In the genomic region with DNA sequence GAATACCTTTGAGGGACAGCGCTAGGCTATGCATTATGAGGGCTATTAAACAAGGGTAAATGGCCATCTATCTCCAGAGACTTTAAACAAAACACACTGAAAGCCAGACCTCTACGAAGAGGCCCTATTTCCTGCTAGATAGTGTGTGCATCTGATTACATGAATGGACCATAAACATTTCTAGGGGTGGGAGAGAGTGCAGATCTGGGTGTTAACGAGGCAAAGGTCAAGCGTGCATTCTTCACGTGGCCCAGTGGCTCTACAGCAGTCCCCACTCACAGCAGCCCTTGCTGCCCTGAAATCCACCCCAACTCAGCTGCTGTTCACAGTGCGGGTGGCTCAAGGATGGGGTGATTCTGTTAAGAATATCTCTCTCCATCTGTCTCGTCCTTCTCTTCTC, we compare ENCODE assay signal across 22 mouse cellular contexts.
DNase-seq lines count a peak whose midpoint lies in the region; ATAC-seq and TF ChIP-seq lines count a peak whose summit lies in the region.
"Had no signal": no experiment of that assay in that cellular context is flagged by ENCODE, and none has a peak within 500 bp of the region (broad histone marks: within the 10 kb centered on the region; RNA-seq: fewer than 3 reads in every experiment).

No protein-coding gene starts in this region.

- TF ChIP-seq POLR2A in heart, adult 2 months (IDR thresholded peaks at IDR 0.05; ENCODE audit: insufficient read depth, low read depth, low read length), result no peak

- no peaks in the 10 kb centered on the region for H3K9me3 ChIP-seq in heart, embryonic 10.5 days
- no peaks in the 10 kb centered on the region for H3K9me3 ChIP-seq in limb, embryonic 11.5 days (ENCODE audit: control insufficient read depth, low read length)
- no peaks in the 10 kb centered on the region for H3K9me3 ChIP-seq in limb, embryonic 10.5 days (replicated peaks)
- H3K9me3 ChIP-seq: embryonic facial prominence, embryonic 13.5 days; embryonic facial prominence, embryonic 15.5 days; forebrain, embryonic 10.5 days; forebrain, embryonic 12.5 days had no signal

- H3K4me2 ChIP-seq in limb, embryonic 11.5 days (ENCODE audit: low read depth, severe bottlenecking), result no peak overlapping the region
- H3K4me2 ChIP-seq: embryonic facial prominence, embryonic 13.5 days; embryonic facial prominence, embryonic 15.5 days; forebrain, embryonic 12.5 days had no signal

- H3K27ac ChIP-seq in heart, embryonic 10.5 days, result 0 out of 2 replicates have a peak overlapping the region, but pooled peaks have one; percentile 52
- no peak overlapping the region for H3K27ac ChIP-seq in heart, adult 2 months
- H3K27ac ChIP-seq in limb, embryonic 11.5 days (replicated peaks; ENCODE audit: low read depth, low read length), result no peak overlapping the region
- H3K27ac ChIP-seq in limb, embryonic 10.5 days, result no peak overlapping the region
- no peak overlapping the region for H3K27ac ChIP-seq in gastrocnemius, adult 2 months
- H3K27ac ChIP-seq: embryonic facial prominence, embryonic 13.5 days; embryonic facial prominence, embryonic 15.5 days; forebrain, embryonic 10.5 days; forebrain, embryonic 12.5 days had no signal

- no peaks in the 10 kb centered on the region for H3K79me2 ChIP-seq in heart, adult 2 months (replicated peaks; ENCODE audit: control insufficient read depth, insufficient read depth, low read length)

- peak; percentile 27 for DNase-seq in heart, embryonic 10.5 days (ENCODE audit: low spot score)
- no peak for DNase-seq in heart, adult 2 months
- peak; percentile 28 for DNase-seq in limb, embryonic 11.5 days (ENCODE audit: low spot score)
- no peak for DNase-seq in limb, embryonic 10.5 days (ENCODE audit: low spot score)
- no peak for DNase-seq in gastrocnemius, adult 2 months
- DNase-seq: adrenal gland, adult 2 months; adrenal gland, postnatal 10 days; adrenal gland, postnatal 25 days; cerebellum, adult 11 months; cerebellum, adult 18-20 months; cerebellum, adult 8-10 months; cerebellum, adult 9-11 months; cerebellum, postnatal 14 days; cerebellum, postnatal 36 days; embryo, embryonic 11 days had no signal

- no peak for TF ChIP-seq CTCF in heart, adult 2 months (IDR thresholded peaks at IDR 0.05)
- no peak for TF ChIP-seq CTCF in gastrocnemius, adult 2 months (IDR thresholded peaks at IDR 0.05)

- WGBS in heart, embryonic 10.5 days, result 52% methylated on average over 7 of the region's 7 CpGs
- 66% methylated on average over 7 of the region's 7 CpGs for WGBS in heart, adult 2 months
- 17% methylated on average over 7 of the region's 7 CpGs for WGBS in limb, embryonic 11.5 days
- WGBS in limb, embryonic 10.5 days, result 27% methylated on average over 7 of the region's 7 CpGs

- no peak overlapping the region for H3K9ac ChIP-seq in heart, adult 2 months (ENCODE audit: low read depth, low read length)
- no peak overlapping the region for H3K9ac ChIP-seq in limb, embryonic 11.5 days (ENCODE audit: low read length)
- H3K9ac ChIP-seq: embryonic facial prominence, embryonic 13.5 days; embryonic facial prominence, embryonic 15.5 days; forebrain, embryonic 12.5 days had no signal

- peaks cover 14% of the 10 kb centered on the region for H3K4me1 ChIP-seq in heart, embryonic 10.5 days
- H3K4me1 ChIP-seq in heart, adult 2 months (ENCODE audit: control insufficient read depth, insufficient read depth, low read length), result peaks cover 2% of the 10 kb centered on the region; the same call in 1 of the 2 replicates
- H3K4me1 ChIP-seq in limb, embryonic 11.5 days (ENCODE audit: control insufficient read depth, insufficient read depth, low read length), result peaks cover 3% of the 10 kb centered on the region
- H3K4me1 ChIP-seq in limb, embryonic 10.5 days, result peaks cover 37% of the 10 kb centered on the region
- H3K4me1 ChIP-seq: forebrain, embryonic 12.5 days had no signal

- no peak for ATAC-seq in limb, embryonic 11.5 days (ENCODE audit: insufficient number of reproducible peaks, low FRiP score, low TSS enrichment, low read depth)
- ATAC-seq: forebrain, embryonic 14.5 days; forebrain, embryonic 16.5 days had no signal

- intact Hi-C loops in heart, adult 2 months (cut with DNase I), result no loop called here
- intact Hi-C loops in gastrocnemius, adult 2 months (cut with DNase I), result no loop called here

- no peak for TF ChIP-seq EP300 in heart, adult 2 months (IDR thresholded peaks at IDR 0.05; ENCODE audit: insufficient read depth, low read depth, low read length)

- H3K4me3 ChIP-seq in heart, embryonic 10.5 days, result no peak overlapping the region
- H3K4me3 ChIP-seq in heart, adult 2 months, result no peak overlapping the region
- H3K4me3 ChIP-seq in limb, embryonic 11.5 days (ENCODE audit: low read depth, low read length), result no peak overlapping the region
- no peak overlapping the region for H3K4me3 ChIP-seq in limb, embryonic 10.5 days
- H3K4me3 ChIP-seq in gastrocnemius, adult 2 months, result no peak overlapping the region
- H3K4me3 ChIP-seq: embryonic facial prominence, embryonic 13.5 days; embryonic facial prominence, embryonic 15.5 days; erythroblast, embryonic 14.5 days; forebrain, embryonic 10.5 days; forebrain, embryonic 12.5 days had no signal

- H3K36me3 ChIP-seq in heart, embryonic 10.5 days, result no peaks in the 10 kb centered on the region
- H3K36me3 ChIP-seq in heart, adult 2 months (ENCODE audit: control insufficient read depth, insufficient read depth, low read length), result no peaks in the 10 kb centered on the region
- H3K36me3 ChIP-seq in limb, embryonic 11.5 days (ENCODE audit: control insufficient read depth, insufficient read depth, low read length), result no peaks in the 10 kb centered on the region
- H3K36me3 ChIP-seq in limb, embryonic 10.5 days, result no peaks in the 10 kb centered on the region
- H3K36me3 ChIP-seq: embryonic facial prominence, embryonic 13.5 days; embryonic facial prominence, embryonic 15.5 days; forebrain, embryonic 10.5 days; forebrain, embryonic 12.5 days had no signal

- no peaks in the 10 kb centered on the region for H3K27me3 ChIP-seq in heart, embryonic 10.5 days (ENCODE audit: insufficient read depth, poor library complexity, severe bottlenecking)
- no peaks in the 10 kb centered on the region for H3K27me3 ChIP-seq in heart, adult 2 months (ENCODE audit: control insufficient read depth, insufficient read depth, low read length)
- H3K27me3 ChIP-seq in limb, embryonic 11.5 days (ENCODE audit: control insufficient read depth, insufficient read depth, low read length), result peaks cover 2% of the 10 kb centered on the region
- peaks cover 31% of the 10 kb centered on the region for H3K27me3 ChIP-seq in limb, embryonic 10.5 days (ENCODE audit: low read depth, poor library complexity, severe bottlenecking)
- H3K27me3 ChIP-seq: embryonic facial prominence, embryonic 13.5 days; forebrain, embryonic 12.5 days had no signal

Comparison
In these comparisons a context has a peak if more than half of its experiments do, and no peak if none do; other contexts are left out.
1. DNase-seq: peak in heart, embryonic 10.5 days (single experiment) and limb, embryonic 11.5 days (single experiment); none in heart, adult 2 months (0 of 2), limb, embryonic 10.5 days (single experiment) and gastrocnemius, adult 2 months (single experiment).